Mouse (Mus musculus) MEL-GATA-1-ER (cell line): ENCODE measurements around the gene Ifi27.
A peak's percentile ranks its signal among the peaks of the same experiment; 100 is the strongest.
"Not testable (repeated sequence)": the region's sequence is repeated elsewhere in the genome, so short reads cannot be mapped to it uniquely, and the experiment has no call there.

Source experiments
- DNase-seq: peaks from one replicate; pipeline ENCODE4 v3.0.0-alpha.2; 2012; ENCODE audit warnings: low read depth; ENCODE audit errors: extremely low read depth

Ifi27 gene

DNA sequence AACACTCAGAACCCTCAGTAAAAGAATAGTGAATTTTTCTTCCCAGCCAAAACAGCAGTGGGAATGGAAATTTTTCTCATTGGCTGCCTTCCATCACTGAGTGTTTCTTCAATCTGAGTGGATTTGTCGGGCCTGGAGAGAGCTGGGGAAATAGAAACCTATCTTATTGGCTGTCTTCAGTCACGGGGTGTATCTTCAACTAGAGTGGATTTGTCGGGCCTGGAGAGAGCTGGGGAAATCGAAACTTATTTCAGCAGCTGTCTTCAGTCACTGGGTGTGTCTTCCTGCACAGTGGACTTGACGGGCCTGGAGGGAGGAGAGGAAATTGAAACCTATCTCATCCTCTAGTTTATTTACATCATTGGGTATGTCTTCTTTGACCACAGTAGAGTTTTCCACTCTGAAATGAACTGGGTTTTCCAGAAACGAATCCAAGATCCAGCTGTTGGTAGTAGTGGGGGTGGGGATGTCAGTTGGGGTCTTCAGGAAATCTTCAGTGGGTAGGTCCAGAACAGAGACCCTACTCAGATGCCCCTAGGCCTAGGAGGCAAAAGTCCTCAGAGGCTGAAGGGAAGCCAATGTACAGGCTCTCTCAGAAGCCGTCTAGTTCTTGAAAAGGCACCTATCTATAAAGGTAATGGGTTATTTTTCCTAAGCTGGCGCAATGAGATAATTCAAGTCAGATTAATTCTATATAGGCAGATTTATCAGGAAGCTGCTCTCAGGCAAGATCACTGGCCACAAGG lies at the start of gene Ifi27:
Gene Ifi27 (plus strand): TSS at position 226 of the 746 bp plus-strand sequence.
- DNase-seq = peak; percentile 85

DNA sequence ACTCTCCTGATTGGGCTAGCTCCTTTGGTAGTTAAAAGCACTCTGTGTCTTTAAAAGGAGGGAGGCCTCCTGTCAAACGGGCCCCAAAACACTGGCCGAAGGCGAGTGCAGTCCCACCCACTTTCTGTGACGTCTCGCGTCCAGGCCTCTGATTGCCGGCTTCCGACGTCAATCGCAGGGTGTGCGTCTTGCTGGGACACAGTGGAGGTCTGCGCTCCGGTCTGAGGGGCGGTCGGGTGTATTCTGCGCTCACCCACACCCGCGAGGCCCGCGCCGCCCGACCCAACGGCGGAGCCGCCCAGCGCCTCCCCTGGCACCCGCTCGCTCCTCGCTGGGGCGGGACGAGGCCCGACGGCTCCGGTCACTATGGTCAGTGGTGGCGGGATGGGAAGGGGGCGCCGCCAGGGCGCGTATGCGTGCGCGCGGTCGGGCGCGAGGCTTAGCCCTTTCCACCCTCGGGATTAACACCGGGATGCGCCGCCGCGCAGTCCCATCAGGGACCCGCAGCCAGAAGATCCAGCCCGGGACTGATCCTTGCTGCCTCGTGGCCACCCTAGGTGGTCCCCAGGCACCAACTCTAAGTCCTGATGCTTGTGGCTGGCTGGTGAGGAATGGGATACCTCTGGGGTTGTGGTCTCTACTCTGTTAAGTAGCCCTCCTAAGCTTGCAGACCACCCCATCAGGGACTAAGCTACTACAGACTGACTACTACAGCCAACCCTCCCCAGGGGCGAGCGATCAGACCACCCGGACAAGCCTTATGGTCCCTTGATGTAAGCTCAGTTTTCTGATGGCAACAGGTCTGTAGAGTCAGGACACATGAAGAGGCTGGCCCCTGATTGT lies 45.3 kb upstream of the Ifi27 start, which contains the start of gene Otub2:
Gene Otub2 (plus strand): TSS at position 178 of the 843 bp plus-strand sequence.
- peak; percentile 90 for DNase-seq

DNA sequence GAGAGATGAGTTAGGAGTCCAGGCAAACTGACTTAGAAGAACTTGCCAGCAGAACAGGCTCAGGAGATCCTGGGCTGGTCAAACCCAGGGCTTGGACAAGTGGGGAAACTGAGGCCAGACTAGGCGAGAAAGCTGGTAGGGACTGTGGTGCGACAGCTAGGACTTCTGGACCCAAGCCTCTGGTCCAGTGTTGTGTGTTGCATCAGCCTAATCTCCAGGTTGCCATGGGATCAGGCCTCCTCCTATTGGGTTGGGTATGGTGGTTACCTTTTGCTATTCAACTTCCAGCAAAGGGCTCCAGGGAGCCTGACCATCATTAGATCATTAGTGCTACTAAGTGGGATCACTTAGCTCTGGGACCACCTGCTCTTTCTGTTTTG lies 44.7 kb upstream of the Ifi27 start:
- DNase-seq = peak; percentile 29

DNA sequence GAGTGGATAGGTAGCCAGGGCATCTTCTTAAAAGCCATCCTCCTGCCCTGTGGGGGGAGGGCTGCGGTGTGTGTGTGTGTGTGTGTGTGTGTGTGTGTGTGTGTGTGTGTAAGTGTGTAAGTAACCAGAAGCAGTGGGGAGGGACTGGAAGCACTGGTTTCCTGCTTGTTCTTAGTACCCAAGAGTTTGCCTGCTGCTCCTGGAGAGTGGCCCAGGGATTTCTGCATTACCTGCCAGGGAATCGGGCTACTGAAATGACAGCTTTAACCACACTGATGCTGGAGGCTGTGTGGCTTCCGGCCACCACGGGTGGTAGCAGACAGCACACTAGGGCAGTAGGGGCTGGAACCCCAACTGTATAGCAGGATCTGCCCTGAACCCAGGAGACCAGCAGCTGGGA lies 44.0 kb upstream of the Ifi27 start:
- DNase-seq = no peak

DNA sequence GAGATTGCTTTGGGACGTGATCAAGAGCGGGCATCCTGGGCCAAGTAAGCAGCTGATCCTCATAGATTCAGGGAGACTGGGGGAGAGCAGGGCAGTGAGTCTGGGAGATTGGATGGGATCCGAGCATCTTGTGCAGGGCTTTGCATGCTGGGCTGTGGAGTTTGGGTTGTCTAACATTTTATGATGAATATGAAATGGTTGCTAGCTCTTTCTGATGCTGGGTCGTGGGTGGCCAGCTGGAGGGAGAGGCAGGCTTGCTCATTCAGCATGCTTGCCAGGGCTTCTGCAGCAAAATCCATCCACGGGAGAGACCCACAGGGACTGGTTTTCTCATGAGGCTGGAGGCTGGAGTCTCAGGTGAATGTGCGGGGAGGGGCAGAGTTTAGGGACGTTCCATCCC lies 42.9 kb upstream of the Ifi27 start:
- DNase-seq = no peak

DNA sequence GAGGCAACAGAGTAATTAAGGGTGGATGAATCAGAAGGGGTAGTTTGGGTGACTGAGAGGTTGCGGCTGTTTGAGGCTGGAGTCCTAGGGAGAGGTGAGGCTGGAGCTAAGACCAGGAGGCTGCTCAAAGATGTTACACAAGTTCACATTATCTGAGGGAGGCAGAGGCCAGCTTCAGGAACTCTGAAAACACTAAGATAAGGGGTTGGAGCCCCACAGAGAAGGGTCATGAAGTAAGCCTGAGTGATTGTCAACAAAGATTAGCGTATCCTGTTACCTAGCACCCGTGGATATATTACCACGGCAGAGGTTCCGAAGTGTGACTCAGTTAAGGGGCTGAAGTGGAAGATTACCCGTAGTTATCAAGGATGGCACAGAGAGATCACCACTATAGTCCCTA lies 40.5 kb upstream of the Ifi27 start:
- peak; percentile 91 for DNase-seq

DNA sequence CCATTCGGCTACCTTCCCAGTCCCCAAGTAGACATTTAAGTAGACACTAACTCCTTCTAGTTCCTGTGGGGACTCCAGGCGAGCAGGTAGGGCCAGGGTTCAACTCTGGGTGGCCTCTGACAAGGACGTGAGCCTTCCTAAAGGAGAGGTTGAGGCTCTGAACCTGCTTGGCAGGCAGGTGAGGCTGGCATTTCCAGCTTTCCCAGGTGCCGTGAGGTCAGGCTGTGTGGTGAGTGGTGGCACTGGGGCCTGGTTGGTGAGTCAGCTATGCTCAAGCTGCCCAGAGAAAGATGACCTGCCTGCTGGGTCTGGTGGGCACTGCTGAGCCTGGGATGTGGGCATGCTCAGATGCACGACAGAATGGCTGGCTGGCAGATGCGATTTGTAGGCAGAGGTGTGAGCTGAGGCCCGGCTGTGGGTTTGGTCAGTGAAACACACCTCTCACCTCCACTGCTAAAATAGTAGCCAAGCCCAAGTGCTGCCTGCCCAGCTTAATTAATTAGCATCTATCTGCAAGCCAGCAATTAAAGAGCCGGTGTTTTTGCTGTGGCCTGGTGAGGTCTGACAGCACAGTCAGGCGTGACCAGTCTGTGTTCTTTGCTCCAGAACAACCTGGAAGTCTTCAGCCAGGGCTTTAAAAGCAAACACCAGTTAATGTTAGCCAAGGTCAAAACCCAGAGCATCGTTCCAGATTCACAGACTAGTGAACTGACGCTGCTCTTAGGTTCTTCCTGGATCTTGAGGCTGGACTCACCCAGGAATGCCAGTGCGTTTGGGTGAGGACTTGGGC lies 38.3 kb upstream of the Ifi27 start:
- DNase-seq = no peak

DNA sequence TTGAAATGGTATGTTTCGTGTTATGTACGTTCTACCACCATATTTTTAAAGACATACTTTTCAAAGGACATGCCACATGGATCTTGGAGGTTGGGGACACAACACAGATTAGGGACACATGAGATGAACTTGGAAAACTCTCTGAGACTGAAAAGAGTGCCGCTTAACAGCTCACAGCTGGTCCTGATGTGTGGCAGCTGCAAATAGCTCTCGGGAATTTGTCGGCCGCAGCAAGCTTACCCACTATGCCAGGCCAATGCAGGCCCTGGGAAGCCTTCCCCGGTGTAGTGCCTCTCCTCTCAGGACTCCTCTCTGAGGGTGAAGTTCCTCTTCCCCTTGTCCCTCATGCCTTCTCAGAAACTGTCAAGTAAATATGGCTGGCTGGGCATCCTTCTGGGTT lies 37.3 kb upstream of the Ifi27 start:
- DNase-seq = no peak

DNA sequence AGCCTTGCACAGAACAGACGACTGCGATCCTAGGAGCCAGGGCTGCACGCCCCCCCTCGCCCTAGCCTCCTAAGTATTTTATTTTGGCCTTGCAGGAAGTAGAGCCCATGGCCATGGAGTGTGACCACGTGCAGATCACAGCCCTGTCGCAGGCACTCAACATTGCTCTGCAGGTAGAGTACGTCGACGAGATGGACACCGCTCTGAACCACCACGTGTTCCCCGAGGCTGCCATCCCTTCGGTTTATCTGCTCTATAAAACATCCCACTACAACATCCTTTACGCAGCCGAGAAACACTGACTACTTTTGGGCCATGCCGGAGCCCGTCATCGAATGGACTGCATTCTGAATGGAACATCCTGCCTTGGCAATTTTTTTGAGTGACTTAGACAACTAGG lies 29.9 kb upstream of the Ifi27 start:
- no peak for DNase-seq

DNA sequence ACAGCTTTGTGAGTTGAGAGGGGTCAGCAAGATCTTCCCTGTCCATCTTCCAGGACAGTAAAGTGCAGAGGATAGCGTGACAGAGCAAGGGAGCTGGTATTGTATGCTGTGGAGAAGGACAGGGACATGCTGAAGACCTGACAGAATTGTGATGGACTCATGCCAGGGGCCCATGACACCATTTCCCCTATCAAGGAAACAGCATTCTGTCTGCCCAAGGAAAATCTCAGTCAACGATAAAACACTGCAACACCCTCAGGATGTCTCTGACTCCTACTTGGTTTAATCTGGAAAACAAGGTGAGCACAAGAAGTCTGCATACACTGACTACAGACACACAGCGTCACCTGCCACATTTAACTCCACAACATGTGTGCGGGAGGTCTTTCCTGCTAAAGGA lies 26.3 kb upstream of the Ifi27 start, which contains the start of gene 9330161L09Rik:
Gene 9330161L09Rik (minus strand): TSS at position 101 of the 400 bp plus-strand sequence.
- no peak for DNase-seq

DNA sequence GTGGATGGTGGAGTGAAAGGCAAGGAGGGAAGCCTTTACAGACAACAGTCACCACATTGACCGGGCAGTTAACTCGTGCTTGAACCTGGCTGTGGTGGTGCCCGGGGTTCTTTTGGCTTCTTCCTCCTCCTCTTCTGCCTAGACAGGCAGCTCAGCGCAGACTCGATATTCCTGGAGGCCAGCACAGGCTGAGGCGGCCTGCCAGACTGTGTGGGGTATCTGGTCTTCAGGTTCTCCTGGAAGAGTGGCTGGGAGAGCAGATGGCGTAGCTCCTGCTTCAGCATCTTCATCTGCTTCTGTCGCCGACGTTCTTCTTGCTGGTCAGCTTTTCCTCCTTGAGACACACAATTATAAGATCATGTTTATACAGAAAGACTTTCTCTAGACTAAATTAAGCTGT lies 25.9 kb upstream of the Ifi27 start:
- no peak for DNase-seq

DNA sequence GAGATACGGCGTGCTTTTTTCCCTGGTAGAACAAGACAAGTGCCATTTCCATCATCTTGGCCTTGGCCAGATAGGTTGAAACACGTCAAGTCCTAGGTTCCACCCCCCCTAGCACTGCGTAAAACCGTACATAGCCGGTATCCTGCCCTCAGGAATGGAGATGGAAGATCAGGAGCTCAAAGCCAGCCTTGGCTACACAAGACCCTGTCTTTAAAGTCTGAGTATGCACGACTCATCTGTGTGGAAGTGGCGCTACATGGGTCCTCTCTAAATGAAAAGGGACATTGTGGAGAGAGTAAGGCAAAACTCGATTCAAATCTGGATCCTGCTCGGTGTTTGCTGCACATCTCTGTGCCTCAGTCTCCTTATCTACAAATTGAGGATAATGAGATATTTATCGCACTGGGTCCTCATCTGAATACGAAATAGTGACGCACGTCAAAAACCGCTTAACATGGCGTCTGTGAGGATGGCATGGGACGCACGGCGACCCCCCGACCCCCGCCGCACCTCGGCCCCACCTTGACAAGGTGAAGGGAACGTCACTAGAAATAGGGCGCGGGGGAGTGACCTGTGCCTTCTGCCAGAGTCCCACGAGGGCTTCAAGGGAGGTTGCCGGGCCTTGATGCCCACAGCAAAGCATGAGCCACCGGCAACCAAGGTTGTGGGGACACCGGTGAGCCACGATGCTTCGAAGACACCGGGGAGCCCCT lies 8.8 kb upstream of the Ifi27 start:
- no peak for DNase-seq

DNA sequence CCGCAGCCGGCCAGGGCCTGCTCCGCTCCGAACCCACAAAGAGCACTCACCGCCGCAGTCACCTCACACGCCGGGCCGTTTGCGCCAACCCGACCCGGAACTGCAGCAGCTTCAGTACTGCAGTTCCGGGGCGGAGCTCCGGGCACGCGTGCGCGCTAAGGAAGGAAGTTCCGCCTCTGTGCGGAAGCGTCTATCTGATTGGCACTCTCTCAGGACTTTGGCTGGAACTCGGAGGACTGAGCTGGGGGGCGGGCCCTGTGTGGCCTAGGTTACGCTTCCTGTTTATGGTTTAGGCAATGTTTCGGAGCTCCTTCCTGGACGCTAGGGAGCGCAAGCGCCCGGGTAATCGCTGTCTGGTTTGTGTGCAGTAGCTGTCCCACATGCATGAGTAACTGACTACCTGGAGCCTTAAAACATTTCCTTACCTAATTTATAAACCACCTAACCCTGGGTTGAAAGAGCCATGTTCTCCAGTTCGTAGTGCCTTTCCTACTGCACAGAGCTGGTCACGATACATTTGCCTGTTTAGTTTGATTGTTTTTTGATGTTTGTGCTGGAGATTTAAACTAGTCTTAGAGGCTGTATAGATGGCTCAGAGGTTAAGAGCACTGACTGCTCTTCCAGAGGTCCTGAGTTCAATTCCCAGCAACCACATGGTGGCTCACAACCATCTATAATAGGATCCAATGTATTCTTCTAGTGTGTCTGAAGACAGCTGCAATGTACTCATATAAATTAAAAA lies 8.1 kb upstream of the Ifi27 start, which contains the start of gene Ddx24:
Gene Ddx24 (minus strand): TSS at position 102 of the 742 bp plus-strand sequence.
- peak; percentile 98 for DNase-seq

DNA sequence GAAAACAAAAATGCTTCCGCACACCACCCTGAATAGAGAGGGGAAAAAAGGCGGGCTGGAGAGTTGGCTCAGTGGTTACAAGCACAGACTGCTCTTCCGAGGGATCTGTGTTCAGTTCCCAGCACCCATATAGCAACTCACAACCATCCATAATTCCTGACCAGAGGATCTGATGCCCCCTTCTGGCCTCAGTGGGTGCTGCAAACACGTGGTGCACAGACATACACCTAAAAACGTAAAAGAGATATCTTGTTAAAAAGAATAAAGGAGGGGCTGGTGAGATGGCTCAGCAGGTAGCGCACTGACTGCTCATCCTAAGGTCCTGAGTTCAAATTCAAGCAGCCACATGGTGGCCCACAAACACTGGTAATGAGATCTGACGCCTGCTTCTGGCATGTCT lies 7.3 kb upstream of the Ifi27 start:
- DNase-seq = no peak

DNA sequence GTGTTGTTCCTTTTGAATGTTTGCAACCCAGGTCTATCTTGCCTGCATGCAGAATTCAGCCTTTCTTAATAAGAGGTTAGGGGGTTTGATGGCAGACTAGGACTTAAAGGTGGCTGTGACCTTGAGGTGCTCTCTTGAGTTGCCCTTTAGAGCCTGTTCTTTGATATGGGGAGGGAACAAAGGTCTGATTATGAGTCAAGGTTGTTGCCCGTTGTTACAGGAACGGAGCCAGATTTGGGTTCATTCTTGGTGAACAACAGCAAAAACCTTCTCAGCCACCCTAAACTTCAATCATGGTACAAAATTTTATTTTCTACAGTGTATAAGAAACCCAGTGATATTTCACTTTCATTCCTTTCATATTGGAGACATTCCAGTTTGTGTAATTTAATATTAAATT lies 581 bp upstream of the Ifi27 start:
- no peak for DNase-seq

DNA sequence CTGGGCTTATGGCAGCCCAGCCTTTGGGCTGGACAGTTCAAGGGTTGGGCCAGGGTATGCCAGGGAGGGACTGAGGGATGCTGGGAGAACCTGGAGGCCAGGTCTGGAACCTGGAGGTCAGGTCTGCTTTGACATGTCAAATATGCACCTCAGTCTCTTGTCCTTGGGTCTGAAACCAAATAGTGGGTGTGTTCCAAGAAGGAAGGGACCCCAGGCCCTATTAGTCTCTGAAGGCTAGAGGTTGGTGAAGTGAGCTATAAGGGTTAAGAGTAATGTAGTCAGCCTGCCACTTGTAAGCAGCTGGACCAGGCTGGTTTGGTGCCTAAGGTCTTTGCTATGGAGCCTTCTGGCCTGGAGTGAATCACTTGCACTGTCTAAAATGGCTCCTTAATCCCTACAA lies 850 bp downstream of the Ifi27 start:
- DNase-seq = no peak

DNA sequence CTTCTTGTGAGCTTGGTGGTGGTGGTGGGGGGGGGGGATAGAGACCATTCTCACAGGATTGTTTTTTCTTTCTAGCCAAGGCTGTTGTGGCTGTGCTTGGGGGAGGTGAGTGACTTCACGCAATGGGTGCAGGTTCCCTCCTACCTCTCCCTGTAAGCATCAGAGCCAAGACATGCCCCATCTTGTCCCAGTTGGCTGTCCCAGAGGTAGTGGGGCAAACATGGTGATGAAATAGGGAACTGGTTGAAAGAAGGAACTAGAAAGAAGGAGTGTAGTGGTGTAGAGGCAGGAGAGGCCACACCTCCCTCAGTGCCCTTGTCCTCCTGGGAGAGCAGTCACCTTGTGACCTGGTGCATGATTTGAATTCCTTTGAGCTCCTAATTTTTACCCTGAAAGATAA lies 3.6 kb downstream of the Ifi27 start:
- no peak for DNase-seq

DNA sequence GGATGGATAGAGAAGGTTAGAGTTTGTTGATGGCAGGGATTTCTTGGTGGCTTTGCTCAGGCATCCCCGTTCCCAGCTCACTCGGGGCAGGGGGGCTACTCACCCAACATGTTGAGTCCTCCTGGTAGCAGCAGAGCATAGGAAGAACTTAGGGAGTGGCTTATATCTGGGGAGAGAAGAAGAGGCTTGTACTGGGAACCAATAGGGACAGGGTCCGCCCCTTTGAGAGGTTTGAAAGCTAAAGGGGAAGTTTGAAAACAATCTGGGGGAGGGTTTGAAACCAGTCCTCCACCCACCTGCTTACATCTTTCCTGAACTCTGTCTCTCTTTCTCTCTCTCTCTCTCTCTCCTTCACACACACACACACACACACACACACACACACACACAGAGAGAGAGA lies 9.5 kb downstream of the Ifi27 start, which contains the start of gene Ifi27l2a:
Gene Ifi27l2a (minus strand): TSS at position 157 of the 400 bp plus-strand sequence.
- peak; percentile 47 for DNase-seq

DNA sequence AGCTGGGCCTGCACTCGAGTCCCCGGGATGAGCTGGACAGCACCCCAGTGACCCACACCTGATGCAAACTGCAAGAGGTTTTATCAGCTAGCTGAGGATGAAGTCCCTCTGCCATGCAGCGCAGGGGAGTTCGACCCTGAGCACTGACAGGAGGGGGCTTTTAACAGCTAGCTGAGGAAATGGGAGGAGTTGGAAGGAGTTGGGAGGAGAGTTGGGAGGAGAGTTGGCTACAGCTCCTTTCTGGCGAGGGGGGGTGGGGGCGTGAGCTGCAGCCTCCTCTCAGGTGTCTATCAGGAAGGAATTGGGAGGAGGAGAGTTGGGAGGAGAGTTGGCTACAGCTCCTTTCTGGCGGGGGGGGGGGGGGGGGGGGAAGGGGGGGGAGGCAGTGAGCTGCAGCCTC lies 10.2 kb downstream of the Ifi27 start:
- not testable (repeated sequence) for DNase-seq

DNA sequence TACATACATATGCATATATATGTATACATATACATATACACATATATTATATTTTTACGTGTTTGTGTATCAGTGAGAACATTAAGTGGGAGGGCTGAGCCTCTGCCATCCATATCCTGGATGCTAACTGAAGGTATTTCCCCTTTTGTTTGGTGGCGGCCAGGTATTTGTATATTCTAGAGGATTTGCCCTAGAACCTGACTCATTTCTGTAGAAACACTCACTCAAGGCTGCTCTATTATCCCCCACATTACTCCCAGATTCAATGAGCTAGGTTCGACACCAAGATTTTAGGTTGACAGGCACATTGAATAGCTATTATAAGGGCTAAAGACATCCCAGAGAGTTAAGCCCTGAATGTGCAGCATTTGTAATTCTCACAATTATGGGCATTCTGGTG lies 11.0 kb downstream of the Ifi27 start:
- DNase-seq = no peak
